Mouse (Mus musculus) c-Kit-negative CD71-positive TER-119-positive erythroid progenitor cells, embryonic 14.5 days (primary cell): ENCODE measurements around the gene Gng8.

Experiments used
- DNase-seq: peaks from one replicate; pipeline ENCODE4 v3.0.0-alpha.2; 2013; ENCODE audit warnings: low read depth, low spot score

The Gng8 gene

GRCm38 (mm10) chr7:16891641-16892351, at the start of gene Gng8:
Gene Gng8, plus strand, starts transcription at chr7:16891786.
- DNase-seq: peak; percentile 58

- DNase-seq: peak; percentile 69
Observed at GRCm38 (mm10) chr7:16842645-16843063, 48.9 kb upstream of the Gng8 start, which contains the start of gene Prkd2. Gene Prkd2, plus strand, starts transcription at chr7:16842902.

- no peak for DNase-seq
Observed at GRCm38 (mm10) chr7:16843441-16844171, 48.0 kb upstream of the Gng8 start.

- no peak for DNase-seq
Observed at GRCm38 (mm10) chr7:16844696-16845071, 46.9 kb upstream of the Gng8 start.

- DNase-seq: no peak
Observed at GRCm38 (mm10) chr7:16845072-16845819, 46.3 kb upstream of the Gng8 start.

GRCm38 (mm10) chr7:16845820-16846167, 45.8 kb upstream of the Gng8 start:
- DNase-seq: no peak

GRCm38 (mm10) chr7:16846775-16847174, 44.8 kb upstream of the Gng8 start:
- no peak for DNase-seq

- DNase-seq: no peak
Observed at GRCm38 (mm10) chr7:16847507-16847906, 44.1 kb upstream of the Gng8 start.

GRCm38 (mm10) chr7:16848579-16848978, 43.0 kb upstream of the Gng8 start:
- no peak for DNase-seq

GRCm38 (mm10) chr7:16851636-16852035, 40.0 kb upstream of the Gng8 start:
- DNase-seq: no peak

GRCm38 (mm10) chr7:16853302-16853831, 38.2 kb upstream of the Gng8 start:
- DNase-seq: no peak

GRCm38 (mm10) chr7:16858336-16858735, 33.2 kb upstream of the Gng8 start:
- no peak for DNase-seq

- peak; percentile 32 for DNase-seq
Observed at GRCm38 (mm10) chr7:16859902-16860651, 31.5 kb upstream of the Gng8 start.

- DNase-seq: no peak
Observed at GRCm38 (mm10) chr7:16867488-16867887, 24.1 kb upstream of the Gng8 start.

GRCm38 (mm10) chr7:16869497-16869896, 22.1 kb upstream of the Gng8 start:
- DNase-seq: no peak

- DNase-seq: no peak
Observed at GRCm38 (mm10) chr7:16871600-16871999, 20.0 kb upstream of the Gng8 start.

GRCm38 (mm10) chr7:16872478-16872877, 19.1 kb upstream of the Gng8 start:
- DNase-seq: no peak

- DNase-seq: no peak
Observed at GRCm38 (mm10) chr7:16873392-16873791, 18.2 kb upstream of the Gng8 start.

- DNase-seq: peak; percentile 48
Observed at GRCm38 (mm10) chr7:16874190-16874589, 17.4 kb upstream of the Gng8 start.

GRCm38 (mm10) chr7:16874756-16875309, 16.8 kb upstream of the Gng8 start:
- DNase-seq: peak; percentile 98

- DNase-seq: no peak
Observed at GRCm38 (mm10) chr7:16875310-16875325, 16.5 kb upstream of the Gng8 start, which contains the start of gene Dact3. Gene Dact3, plus strand, starts transcription at chr7:16875317.

- no peak for DNase-seq
Observed at GRCm38 (mm10) chr7:16875326-16875725, 16.3 kb upstream of the Gng8 start.
